Mouse (Mus musculus) thymus, postnatal 10 days (tissue): ENCODE data around the gene Cela3b.
"Not testable (repeated sequence)": the region's sequence is repeated elsewhere in the genome, so short reads cannot be mapped to it uniquely, and the experiment has no call there.

ENCODE experiments used
- DNase-seq, 2 experiments: peaks; one replicate each; pipeline ENCODE4 v3.0.0; 2021; ENCODE audit warnings: low spot score in 2 of 2

Gene Cela3b

DNA sequence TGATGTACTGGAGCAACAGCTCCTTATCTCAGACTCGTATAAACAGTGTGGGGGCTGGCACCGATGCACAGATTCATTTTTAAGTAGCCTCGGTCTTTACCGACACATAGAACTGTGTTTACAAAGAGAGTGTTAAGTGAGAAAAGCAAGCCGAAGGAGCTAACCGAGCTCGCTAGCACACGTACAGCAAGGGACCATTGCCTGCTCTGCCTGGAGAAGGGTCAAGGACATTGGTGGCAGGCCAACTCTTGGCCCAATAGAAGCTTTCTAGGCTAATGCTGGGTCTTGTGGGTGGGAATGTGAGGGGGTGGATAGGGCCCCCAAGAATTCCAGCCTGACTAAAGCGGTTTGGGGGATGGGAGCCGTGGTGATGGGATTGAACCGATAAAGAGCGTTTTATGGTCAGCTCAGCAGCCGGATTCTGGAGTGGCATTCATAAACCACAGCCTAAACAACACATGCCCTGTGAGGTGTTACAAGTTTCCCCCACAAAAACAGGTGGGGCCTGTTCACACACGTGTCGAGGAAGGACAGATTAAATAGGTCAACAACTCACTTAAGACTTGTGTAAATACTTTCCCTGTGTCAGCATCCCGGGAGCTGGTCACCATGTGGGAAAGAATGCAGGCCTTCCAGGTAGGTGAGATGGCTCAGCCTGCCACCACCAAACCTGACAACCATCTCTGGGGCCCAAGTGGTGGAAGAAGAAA lies 31.8 kb upstream of the Cela3b start:
- no peak for DNase-seq

GRCm38 (mm10) chr4:137461217-137461616 lies 30.9 kb upstream of the Cela3b start:
- no peak for DNase-seq

DNA sequence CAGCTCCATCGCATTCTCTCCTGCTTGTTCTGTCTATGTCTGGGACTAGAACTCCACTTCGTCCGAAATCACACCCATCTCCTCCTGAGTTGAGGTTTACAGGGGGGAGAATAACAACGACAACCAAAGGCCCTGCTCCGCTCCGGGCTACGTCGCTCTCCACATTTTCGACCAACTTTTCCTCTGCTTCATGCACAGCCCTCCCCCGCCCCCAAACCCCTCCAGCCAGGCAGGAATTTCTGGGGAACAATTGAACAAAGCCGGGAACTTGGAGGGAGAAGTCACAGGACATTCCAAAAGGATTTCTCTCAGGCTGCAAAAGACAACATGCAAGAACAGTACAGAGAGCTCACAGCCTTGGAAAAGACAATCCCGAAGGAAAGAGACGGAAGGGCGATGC lies 30.3 kb upstream of the Cela3b start:
- no peak for DNase-seq

DNA sequence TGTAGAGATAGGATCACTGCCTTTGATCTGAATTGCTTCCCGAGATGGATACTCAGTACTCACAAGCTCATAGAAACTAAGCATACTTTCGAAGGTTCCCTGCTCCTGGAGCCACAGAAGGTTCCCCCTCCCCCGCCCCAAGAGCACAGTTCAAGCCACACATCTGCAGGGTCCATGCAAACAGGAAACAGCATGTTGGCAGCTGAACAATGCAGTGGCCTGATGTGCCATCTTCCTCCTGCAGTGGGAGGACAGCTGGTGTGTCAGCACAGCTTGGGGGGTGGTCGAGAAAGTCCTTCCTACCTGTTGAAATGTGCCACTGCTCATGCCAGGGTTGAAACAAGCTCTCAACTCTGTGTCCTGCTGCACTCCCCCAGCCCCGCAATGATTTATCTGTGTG lies 28.5 kb upstream of the Cela3b start:
- peak; percentile 13 to 27 for DNase-seq

GRCm38 (mm10) chr4:137458310-137458709 lies 28.0 kb upstream of the Cela3b start:
- DNase-seq: no peak

GRCm38 (mm10) chr4:137457292-137457691 lies 27.0 kb upstream of the Cela3b start:
- no peak for DNase-seq

DNA sequence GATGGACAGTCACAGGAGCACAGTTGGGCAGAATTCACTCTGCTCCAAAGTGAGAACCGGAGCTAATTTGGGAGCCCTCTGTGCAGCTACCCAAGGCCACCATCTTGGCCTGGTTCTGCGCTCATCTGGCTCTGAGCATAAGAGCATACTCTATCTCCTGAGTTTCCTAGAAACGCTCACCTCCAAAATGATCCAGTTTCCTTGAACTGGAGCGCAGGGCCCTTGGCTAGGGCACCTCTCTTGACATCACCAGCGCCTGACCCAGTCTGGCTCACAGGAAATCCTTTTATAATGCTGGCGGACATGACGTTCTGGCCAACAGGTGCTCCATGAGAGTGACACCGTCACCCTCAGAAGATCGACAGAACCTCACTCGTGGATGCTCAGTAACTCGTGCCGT lies 26.2 kb upstream of the Cela3b start:
- DNase-seq: no peak

DNA sequence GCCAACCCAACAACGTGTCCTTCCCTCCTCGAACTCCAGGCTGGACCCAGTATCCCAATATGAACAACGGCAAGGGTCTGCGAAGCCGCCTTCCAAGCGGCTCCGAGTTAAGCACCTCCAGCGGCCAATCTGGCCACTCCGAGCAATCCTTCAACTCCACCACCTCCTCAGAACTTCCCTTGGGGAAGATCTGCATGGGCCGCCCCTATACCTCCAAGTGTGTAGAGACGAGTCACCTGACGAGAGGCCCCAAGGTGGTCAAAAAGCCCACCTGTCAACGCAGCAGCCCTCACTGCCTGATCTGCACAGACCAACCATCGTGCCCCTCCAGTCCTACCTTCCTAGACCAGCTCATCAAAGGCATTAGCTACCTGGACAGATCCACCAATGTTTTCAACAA lies 24.2 kb upstream of the Cela3b start:
- DNase-seq: no peak

- no peak for DNase-seq
These were observed 23.0 kb upstream of the Cela3b start, which contains the start of gene 1700013G24Rik for GRCm38 (mm10) chr4:137453234-137453767. Gene 1700013G24Rik, plus strand, starts transcription at chr4:137453284.

GRCm38 (mm10) chr4:137452190-137452589 lies 21.9 kb upstream of the Cela3b start:
- DNase-seq: no peak

- no peak for DNase-seq
These were observed 19.4 kb upstream of the Cela3b start for GRCm38 (mm10) chr4:137449715-137450114.

DNA sequence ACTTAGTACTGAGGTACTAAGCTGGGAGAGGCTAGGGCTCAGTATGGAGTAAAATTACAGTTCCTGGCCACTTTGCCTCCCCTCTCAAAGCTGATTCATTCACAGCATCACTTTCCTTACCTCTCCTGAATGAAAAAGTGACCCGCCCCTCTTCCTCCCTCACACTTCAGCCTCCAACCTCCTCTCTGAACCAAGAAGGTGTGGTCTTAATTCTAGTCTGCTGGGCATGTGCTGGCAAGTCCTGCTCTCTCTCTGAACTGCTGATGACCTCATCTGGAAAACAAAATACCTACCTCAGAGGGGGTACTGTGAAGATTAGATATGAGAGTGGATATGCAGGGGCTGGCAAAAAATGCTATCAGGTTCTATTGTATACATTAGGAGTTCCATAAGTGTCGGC lies 18.8 kb upstream of the Cela3b start:
- DNase-seq: no peak

DNA sequence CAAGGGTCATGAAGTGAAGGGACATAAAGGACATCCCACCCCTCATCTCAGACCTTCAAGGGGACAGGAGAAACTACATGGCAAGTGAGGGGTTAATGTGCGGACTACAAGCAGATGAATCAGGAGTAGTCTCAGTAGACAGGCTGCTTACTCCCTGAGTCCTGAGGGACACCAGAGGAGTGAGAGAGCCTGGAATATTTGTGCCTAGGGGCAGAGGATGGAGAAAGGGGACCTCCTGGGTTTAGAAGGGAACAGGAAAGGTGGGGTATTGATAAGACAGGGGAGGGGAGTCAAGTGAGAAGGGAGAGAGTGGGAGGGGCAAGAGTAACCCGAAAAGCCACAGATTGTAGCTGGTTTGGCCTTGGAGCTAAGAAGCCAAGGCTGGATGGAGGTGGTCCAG lies 18.3 kb upstream of the Cela3b start:
- no peak for DNase-seq

DNA sequence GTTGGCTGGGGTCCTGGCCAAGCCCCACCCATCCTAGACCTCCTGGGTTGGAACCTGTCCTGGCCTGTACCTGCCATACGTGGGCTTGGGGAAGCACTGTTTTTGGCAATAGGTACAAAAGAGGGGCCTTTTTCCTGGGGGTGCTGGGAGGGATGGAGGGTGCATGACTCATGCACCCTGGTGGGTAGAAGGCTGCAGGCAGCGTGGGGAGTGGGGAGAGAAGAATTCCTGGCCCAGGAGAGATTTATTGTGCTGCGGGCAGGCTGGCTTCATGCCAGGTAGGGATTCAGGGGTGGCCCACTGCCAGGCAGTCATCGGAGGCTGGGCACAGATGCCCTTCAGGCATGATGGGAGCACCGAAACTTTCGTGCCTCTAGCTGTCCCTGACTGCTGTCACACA lies 17.9 kb upstream of the Cela3b start:
- DNase-seq: no peak

DNA sequence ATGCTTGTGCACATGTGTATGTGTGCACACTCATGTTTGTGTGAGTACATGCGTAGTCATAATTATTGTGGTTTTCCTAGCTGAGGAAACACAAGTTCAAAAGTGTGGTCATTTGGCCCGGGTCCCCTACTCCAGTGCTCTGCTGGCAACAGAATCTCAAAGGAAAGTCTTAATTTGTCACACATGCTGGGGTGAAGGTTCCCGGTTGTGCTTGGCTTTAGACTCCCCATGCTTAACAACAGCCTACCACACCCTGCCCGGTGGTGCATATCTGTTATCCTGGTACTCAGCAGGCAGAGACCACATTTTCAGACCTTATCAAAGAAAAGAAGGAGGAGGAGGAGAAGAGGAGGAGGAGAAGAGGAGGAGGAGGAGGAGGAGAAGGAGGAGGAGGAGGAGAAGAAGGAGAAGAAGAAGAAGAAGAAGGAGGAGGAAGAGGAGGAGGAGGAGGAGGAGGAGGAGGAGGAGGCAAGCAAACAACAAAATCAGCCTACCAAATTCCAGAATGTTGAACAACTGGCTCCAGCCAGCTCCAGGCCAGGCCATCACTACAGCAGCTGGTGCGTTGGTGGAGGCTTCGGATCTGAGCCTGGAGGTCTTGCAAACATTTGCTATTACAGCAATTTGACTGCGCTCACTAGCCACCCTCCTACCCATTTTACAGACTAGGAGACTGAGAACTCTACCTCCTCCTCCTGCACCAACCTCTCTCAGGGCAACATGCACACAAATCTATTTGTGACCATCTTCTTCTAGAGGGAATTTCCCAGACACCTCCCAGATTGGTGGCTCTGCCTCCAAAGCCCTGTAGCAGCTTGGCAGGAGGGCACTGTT lies 17.2 kb upstream of the Cela3b start:
- no peak for DNase-seq

GRCm38 (mm10) chr4:137445881-137446280 lies 15.5 kb upstream of the Cela3b start:
- DNase-seq: no peak

DNA sequence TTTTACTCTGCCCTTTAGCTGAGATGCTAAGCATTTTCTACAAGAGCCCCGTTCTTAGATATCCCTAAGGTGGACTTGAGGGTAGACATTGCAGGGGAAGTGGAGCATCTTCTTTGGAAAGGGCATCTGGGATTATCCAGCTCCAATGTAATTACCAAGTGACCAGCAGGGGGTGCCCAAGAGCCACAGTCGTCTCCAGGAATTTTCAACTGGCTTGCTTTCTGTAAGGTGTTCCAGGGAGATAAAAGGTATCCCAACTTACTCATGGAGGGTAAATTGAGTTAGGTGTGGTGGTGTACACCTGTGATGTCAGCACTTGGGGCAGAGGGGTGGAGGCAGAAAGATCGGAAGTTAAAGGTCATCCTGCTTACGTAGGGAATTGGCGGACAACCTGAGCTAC lies 13.3 kb upstream of the Cela3b start:
- DNase-seq: peak in 1 of 2 experiments; percentile 55

GRCm38 (mm10) chr4:137441332-137441731 lies 11.0 kb upstream of the Cela3b start:
- no peak for DNase-seq

DNA sequence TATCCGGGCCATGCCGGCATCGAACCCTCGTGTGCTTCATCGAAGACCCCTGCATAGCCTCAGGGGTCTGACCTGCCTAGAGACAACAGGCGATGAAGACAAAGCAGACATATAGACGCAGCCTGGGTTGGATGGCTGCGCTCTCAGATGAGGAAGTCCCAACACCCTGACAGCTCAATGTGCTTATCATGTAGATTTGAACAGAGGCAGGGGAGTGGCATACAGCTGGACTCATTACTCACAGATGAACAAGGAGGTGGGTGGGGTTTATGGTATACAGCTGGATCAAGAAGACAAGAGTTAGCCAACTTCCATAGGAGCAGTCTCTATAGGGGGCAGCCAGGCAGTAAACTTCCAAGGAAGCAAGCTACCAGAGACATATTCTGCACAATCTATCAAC lies 8.5 kb upstream of the Cela3b start:
- no peak for DNase-seq

GRCm38 (mm10) chr4:137436979-137437669 lies 6.8 kb upstream of the Cela3b start:
- no peak for DNase-seq

GRCm38 (mm10) chr4:137432700-137433550 lies 2.6 kb upstream of the Cela3b start:
- DNase-seq: not testable (repeated sequence)
